In the genomic region with DNA sequence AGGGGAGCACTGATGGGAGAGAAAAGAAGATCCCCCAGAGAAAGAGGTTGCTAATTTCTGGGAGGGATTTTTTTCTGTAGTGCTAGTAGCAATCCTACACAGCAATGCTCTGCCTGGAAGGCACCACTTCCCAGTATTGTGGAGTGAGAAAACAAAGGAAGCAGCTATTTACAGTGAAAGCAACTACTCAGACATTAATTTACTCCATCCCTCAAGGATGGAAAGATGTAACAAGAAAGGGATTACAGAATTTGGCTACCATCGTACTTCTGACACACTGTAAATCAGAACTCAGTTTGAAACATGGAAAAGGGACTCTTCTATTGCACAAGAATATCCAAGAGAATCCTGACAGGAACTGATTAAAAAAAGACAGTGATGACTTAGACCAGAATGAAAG, we compare ENCODE assay signal across 22 mouse cellular contexts. TPM values are rescaled to one million over a fixed set of nuclear protein-coding genes. Genes with fewer than 3 reads are reported as not detected.
DNase-seq lines count a peak whose midpoint lies in the region; ATAC-seq and TF ChIP-seq lines count a peak whose summit lies in the region.
"Had no signal": no experiment of that assay in that cellular context is flagged by ENCODE, and none has a peak within 500 bp of the region (broad histone marks: within the 10 kb centered on the region; RNA-seq: fewer than 3 reads in every experiment).

No protein-coding gene starts in this region.

- no peak overlapping the region for H3K27ac ChIP-seq in forebrain, embryonic 15.5 days (replicated peaks)
- no peak overlapping the region for H3K27ac ChIP-seq in forebrain, embryonic 13.5 days
- no peak overlapping the region for H3K27ac ChIP-seq in lung, embryonic 16.5 days (ENCODE audit: low read length)
- no peak overlapping the region for H3K27ac ChIP-seq in midbrain, embryonic 15.5 days
- H3K27ac ChIP-seq in midbrain, embryonic 10.5 days (replicated peaks), result no peak overlapping the region
- H3K27ac ChIP-seq: forebrain, embryonic 10.5 days; heart, embryonic 15.5 days; hindbrain, embryonic 10.5 days; hindbrain, embryonic 13.5 days had no signal

- H3K36me3 ChIP-seq in forebrain, embryonic 15.5 days, result no peaks in the 10 kb centered on the region
- H3K36me3 ChIP-seq in forebrain, embryonic 13.5 days (ENCODE audit: poor library complexity, severe bottlenecking), result no peaks in the 10 kb centered on the region
- no peaks in the 10 kb centered on the region for H3K36me3 ChIP-seq in lung, embryonic 16.5 days (ENCODE audit: control insufficient read depth, insufficient read depth, low read length)
- no peaks in the 10 kb centered on the region for H3K36me3 ChIP-seq in midbrain, embryonic 15.5 days (replicated peaks)
- H3K36me3 ChIP-seq in midbrain, embryonic 10.5 days, result no peaks in the 10 kb centered on the region
- H3K36me3 ChIP-seq: forebrain, embryonic 10.5 days; heart, embryonic 12.5 days; heart, embryonic 15.5 days; hindbrain, embryonic 10.5 days; hindbrain, embryonic 13.5 days had no signal

- H3K9ac ChIP-seq in forebrain, embryonic 15.5 days (replicated peaks), result no peak overlapping the region
- H3K9ac ChIP-seq in forebrain, embryonic 13.5 days, result no peak overlapping the region
- no peak overlapping the region for H3K9ac ChIP-seq in lung, embryonic 16.5 days (ENCODE audit: low read length)
- H3K9ac ChIP-seq in midbrain, embryonic 15.5 days, result no peak overlapping the region
- H3K9ac ChIP-seq: heart, embryonic 12.5 days; heart, embryonic 15.5 days; hindbrain, embryonic 13.5 days had no signal

- no peaks in the 10 kb centered on the region for H3K9me3 ChIP-seq in forebrain, embryonic 15.5 days
- no peaks in the 10 kb centered on the region for H3K9me3 ChIP-seq in forebrain, embryonic 13.5 days (replicated peaks)
- H3K9me3 ChIP-seq in lung, embryonic 16.5 days (ENCODE audit: control insufficient read depth, low read length), result no peaks in the 10 kb centered on the region
- no peaks in the 10 kb centered on the region for H3K9me3 ChIP-seq in midbrain, embryonic 15.5 days
- no peaks in the 10 kb centered on the region for H3K9me3 ChIP-seq in midbrain, embryonic 10.5 days (replicated peaks)
- H3K9me3 ChIP-seq: forebrain, embryonic 10.5 days; heart, embryonic 15.5 days; hindbrain, embryonic 10.5 days; hindbrain, embryonic 13.5 days had no signal

- no peak for TF ChIP-seq CTCF in brain, embryonic 14.5 days (IDR thresholded peaks at IDR 0.05; ENCODE audit: borderline replicate concordance, extremely low read depth, insufficient read depth, insufficient read length)

- H3K4me3 ChIP-seq in forebrain, embryonic 15.5 days, result no peak overlapping the region
- H3K4me3 ChIP-seq in forebrain, embryonic 13.5 days, result no peak overlapping the region
- no peak overlapping the region for H3K4me3 ChIP-seq in lung, embryonic 16.5 days (ENCODE audit: low read length)
- H3K4me3 ChIP-seq in midbrain, embryonic 15.5 days, result no peak overlapping the region
- no peak overlapping the region for H3K4me3 ChIP-seq in midbrain, embryonic 10.5 days
- H3K4me3 ChIP-seq: forebrain, embryonic 10.5 days; heart, embryonic 12.5 days; heart, embryonic 15.5 days; hindbrain, embryonic 10.5 days; hindbrain, embryonic 13.5 days had no signal

- no peak for TF ChIP-seq POLR2A in brain, embryonic 14.5 days (IDR thresholded peaks at IDR 0.05; ENCODE audit: borderline replicate concordance, extremely low read depth, insufficient read depth, insufficient read length, poor library complexity, severe bottlenecking)

- no peaks in the 10 kb centered on the region for H3K27me3 ChIP-seq in forebrain, embryonic 15.5 days
- H3K27me3 ChIP-seq in forebrain, embryonic 13.5 days, result no peaks in the 10 kb centered on the region
- no peaks in the 10 kb centered on the region for H3K27me3 ChIP-seq in lung, embryonic 16.5 days (ENCODE audit: control insufficient read depth, insufficient read depth, low read depth, low read length)
- H3K27me3 ChIP-seq in midbrain, embryonic 15.5 days (replicated peaks), result no peaks in the 10 kb centered on the region
- no peaks in the 10 kb centered on the region for H3K27me3 ChIP-seq in midbrain, embryonic 10.5 days (ENCODE audit: low read depth, poor library complexity, severe bottlenecking)
- H3K27me3 ChIP-seq: heart, embryonic 12.5 days; heart, embryonic 15.5 days; hindbrain, embryonic 13.5 days had no signal

- 0 out of 2 replicates have a peak, but pooled peaks have one; percentile 38 for ATAC-seq in forebrain, embryonic 15.5 days (replicated peaks)
- no peak for ATAC-seq in forebrain, embryonic 13.5 days
- peak; percentile 85 for ATAC-seq in lung, embryonic 16.5 days (ENCODE audit: low read depth)
- ATAC-seq in midbrain, embryonic 15.5 days (replicated peaks), result 0 out of 2 replicates have a peak, but pooled peaks have one; percentile 24
- ATAC-seq: activated CD4-positive, CD25-positive, alpha-beta regulatory T cell, adult 4 months; forebrain, embryonic 14.5 days had no signal

- no peak overlapping the region for H3K4me2 ChIP-seq in forebrain, embryonic 15.5 days (replicated peaks)
- H3K4me2 ChIP-seq in forebrain, embryonic 13.5 days, result no peak overlapping the region
- no peak overlapping the region for H3K4me2 ChIP-seq in lung, embryonic 16.5 days (ENCODE audit: low read depth, low read length)
- no peak overlapping the region for H3K4me2 ChIP-seq in midbrain, embryonic 15.5 days
- H3K4me2 ChIP-seq: heart, embryonic 12.5 days; heart, embryonic 15.5 days; hindbrain, embryonic 13.5 days had no signal

- 73% methylated on average over 1 of the region's 1 CpGs for WGBS in forebrain, embryonic 15.5 days
- 87% methylated on average over 1 of the region's 1 CpGs for WGBS in forebrain, embryonic 13.5 days
- WGBS in lung, embryonic 16.5 days, result 50% methylated on average over 1 of the region's 1 CpGs
- WGBS in midbrain, embryonic 15.5 days, result 73% methylated on average over 1 of the region's 1 CpGs
- 89% methylated on average over 1 of the region's 1 CpGs for whole genome bisulfite sequencing in midbrain, embryonic 10.5 days

- no peak for DNase-seq in lung, adult 18-20 months
- DNase-seq in midbrain, embryonic 10.5 days (ENCODE audit: low spot score), result no peak
- peak; percentile 1 for DNase-seq in brain, embryonic 14.5 days (ENCODE audit: low read depth)
- no peak for DNase-seq in right cerebral cortex, postnatal 4 days
- DNase-seq: adrenal gland, adult 8-10 months; adrenal gland, postnatal 25 days; cerebellum, adult 9-10 months; gastrocnemius, postnatal 25 days; heart, adult 18-20 months; heart, postnatal 10 days; heart, postnatal 36 days had no signal

- no peaks in the 10 kb centered on the region for H3K4me1 ChIP-seq in forebrain, embryonic 15.5 days
- no peaks in the 10 kb centered on the region for H3K4me1 ChIP-seq in forebrain, embryonic 13.5 days
- H3K4me1 ChIP-seq in lung, embryonic 16.5 days (replicated peaks; ENCODE audit: control insufficient read depth, insufficient read depth, low read length), result no peaks in the 10 kb centered on the region
- no peaks in the 10 kb centered on the region for H3K4me1 ChIP-seq in midbrain, embryonic 15.5 days
- no peaks in the 10 kb centered on the region for H3K4me1 ChIP-seq in midbrain, embryonic 10.5 days
- H3K4me1 ChIP-seq: heart, embryonic 12.5 days; heart, embryonic 15.5 days; hindbrain, embryonic 13.5 days had no signal

RNA-seq across cellular contexts. Expression of gene Cadps2, which starts 29.1 kb away (rescaled TPM):
- polyA plus RNA-seq in forebrain, embryonic 15.5 days (2015; fragmentation: Nextera tagmentation; extraction: Ambion mirVana), result 4.9 and 6.1 TPM in 2 replicates
- polyA plus RNA-seq in forebrain, embryonic 13.5 days (2015; fragmentation: Nextera tagmentation; extraction: Ambion mirVana), result 3.2 and 4.9 TPM in 2 replicates
- polyA plus RNA-seq in lung, embryonic 16.5 days (2015; fragmentation: Nextera tagmentation; extraction: Ambion mirVana), result 7.4 and 7.9 TPM in 2 replicates
- polyA plus RNA-seq in midbrain, embryonic 15.5 days (2015; fragmentation: Nextera tagmentation; extraction: Ambion mirVana), result 7.6 and 7.9 TPM in 2 replicates
- polyA plus RNA-seq in midbrain, embryonic 10.5 days (2016; fragmentation: Nextera tagmentation; extraction: Ambion mirVana), result 1.1 and 1.4 TPM in 2 replicates
- polyA plus RNA-seq in brain, embryonic 14.5 days (2012; rRNA removed), result 5.3 and 7.7 TPM in 2 replicates
